Mouse (Mus musculus) heart, postnatal 4 days (tissue): Measurements from ENCODE around the gene Ddx54. TPM values are rescaled to one million over a fixed set of nuclear protein-coding genes. Genes with fewer than 3 reads are reported as not detected.

ENCODE experiments used
- total RNA-seq, 2 experiments: library from RNA; stranded (reverse); gene quantifications; 2 replicates each; pipeline ENCODE4 v1.2.3; 2021

Ddx54 gene
- total RNA-seq, 2 experiments from 2014 or later = 30.8 to 32.0 TPM

Other genes with a start within 250 kb of the Ddx54 start
- not detected for gene Lhx5, start 181.0 kb upstream of the Ddx54 start, total RNA-seq
- gene Sdsl, start 139.9 kb upstream of the Ddx54 start, total RNA-seq = 10 to 100 TPM; 12.2 to 12.4 TPM
- gene Sds, start 136.2 kb upstream of the Ddx54 start, total RNA-seq = not detected
- gene Plbd2, start 109.1 kb upstream of the Ddx54 start, total RNA-seq = 10 to 100 TPM; 38.0 to 38.3 TPM
- gene Slc8b1, start 101.6 kb upstream of the Ddx54 start, total RNA-seq = 1 to 10 TPM; 8.7 to 9.3 TPM
- 10 to 100 TPM; 31.6 to 34.2 TPM for gene Tpcn1, start 24.1 kb upstream of the Ddx54 start, total RNA-seq
- gene Iqcd, start 23.7 kb upstream of the Ddx54 start, total RNA-seq = not detected
- 10 to 100 TPM; 10.7 to 10.8 TPM for gene Rita1, start 150 bp upstream of the Ddx54 start, total RNA-seq
- gene Cfap73, start 21.5 kb downstream of the Ddx54 start, total RNA-seq = not detected
- gene Rasal1, start 36.1 kb downstream of the Ddx54 start, total RNA-seq = under 1 TPM; 0.29 to 0.45 TPM
- gene Dtx1, start 99.2 kb downstream of the Ddx54 start, total RNA-seq = 1 to 10 TPM in 1 of 2 experiments, under 1 TPM in 1; 0.97 to 1.5 TPM
- under 1 TPM in 1 of 2 experiments, not detected in 1; 0.24 TPM for gene Oas2, start 137.1 kb downstream of the Ddx54 start, total RNA-seq
- gene Oas3, start 164.9 kb downstream of the Ddx54 start, total RNA-seq = under 1 TPM; 0.07 to 0.14 TPM
- gene Oas1e, start 182.8 kb downstream of the Ddx54 start, total RNA-seq = not detected
- gene Oas1c, start 199.8 kb downstream of the Ddx54 start, total RNA-seq = under 1 TPM; 0.36 to 0.91 TPM
- not detected for gene Oas1f, start 234.6 kb downstream of the Ddx54 start, total RNA-seq
- not detected for gene Oas1h, start 248.7 kb downstream of the Ddx54 start, total RNA-seq